Mouse (Mus musculus) adrenal gland, adult 8-10 months (tissue): ENCODE data around the gene Cideb. TPM values are rescaled to one million over a fixed set of nuclear protein-coding genes. Genes with fewer than 3 reads are reported as not detected.

ENCODE experiments used
- DNase-seq: peaks from one replicate; pipeline ENCODE4 v3.0.0; 2022
- total RNA-seq, 4 experiments: library from RNA; stranded (reverse); gene quantifications; 2 replicates each; pipeline ENCODE4 v1.2.4; 2022

Gene Cideb
- total RNA-seq, 4 experiments from 2014 or later: 0.31 to 0.49 TPM; not detected in 2

GRCm38 (mm10) chr14:55721700-55722437, 36.4 kb downstream of the Cideb start, which contains the start of gene Rabggta:
Gene Rabggta, minus strand, starts transcription at chr14:55722263.
- peak; percentile 84 for DNase-seq

GRCm38 (mm10) chr14:55721076-55721475, 37.2 kb downstream of the Cideb start:
- DNase-seq: no peak

- no peak for DNase-seq
Observed at GRCm38 (mm10) chr14:55720666-55721065, 37.6 kb downstream of the Cideb start.

- no peak for DNase-seq
Observed at GRCm38 (mm10) chr14:55719737-55720136, 38.5 kb downstream of the Cideb start.

- no peak for DNase-seq
Observed at GRCm38 (mm10) chr14:55716884-55717283, 41.4 kb downstream of the Cideb start.

- no peak for DNase-seq
Observed at GRCm38 (mm10) chr14:55716271-55716670, 42.0 kb downstream of the Cideb start.

GRCm38 (mm10) chr14:55714893-55715292, 43.4 kb downstream of the Cideb start:
- DNase-seq: no peak

- DNase-seq: no peak
Observed at GRCm38 (mm10) chr14:55713729-55714122, 44.5 kb downstream of the Cideb start, which contains the start of gene Tgm1. Gene Tgm1, minus strand, starts transcription at chr14:55713926.

GRCm38 (mm10) chr14:55713007-55713728, 45.1 kb downstream of the Cideb start:
- no peak for DNase-seq

GRCm38 (mm10) chr14:55711786-55712185, 46.5 kb downstream of the Cideb start:
- DNase-seq: no peak

- no peak for DNase-seq
Observed at GRCm38 (mm10) chr14:55709509-55709908, 48.7 kb downstream of the Cideb start.

GRCm38 (mm10) chr14:55707397-55707796, 50.9 kb downstream of the Cideb start:
- no peak for DNase-seq

GRCm38 (mm10) chr14:55706051-55706600, 52.1 kb downstream of the Cideb start:
- no peak for DNase-seq

Other genes starting within 250 kb of the Cideb start
- under 1 TPM; 0.09 to 0.35 (median 0.27) TPM for gene Cpne6, start 248.0 kb downstream of the Cideb start, total RNA-seq
- not detected for gene Nrl, start 233.5 kb downstream of the Cideb start, total RNA-seq
- 10 to 100 TPM; 36.5 to 44.6 (median 40.6) TPM for gene Pck2, start 218.2 kb downstream of the Cideb start, total RNA-seq
- gene Dcaf11, start 198.5 kb downstream of the Cideb start, total RNA-seq: 100 to 1,000 TPM; 146 to 159 (median 158) TPM
- gene A730061H03Rik, start 198.1 kb downstream of the Cideb start, total RNA-seq: 1 to 10 TPM in 1 of 4 experiments, under 1 TPM in 2, not detected in 1; 0.70 to 1.2 (median 0.81) TPM
- gene Fitm1, start 182.8 kb downstream of the Cideb start, total RNA-seq: under 1 TPM; 0.74 to 0.98 (median 0.85) TPM
- 100 to 1,000 TPM; 253 to 384 (median 292) TPM for gene Psme1, start 180.3 kb downstream of the Cideb start, total RNA-seq
- gene Emc9, start 173.2 kb downstream of the Cideb start, total RNA-seq: 10 to 100 TPM; 47.3 to 50.6 (median 49.7) TPM
- 100 to 1,000 TPM; 325 to 423 (median 363) TPM for gene Psme2, start 167.3 kb downstream of the Cideb start, total RNA-seq
- 10 to 100 TPM; 33.3 to 52.1 (median 39.2) TPM for gene Rnf31, start 166.8 kb downstream of the Cideb start, total RNA-seq
- gene Irf9, start 154.9 kb downstream of the Cideb start, total RNA-seq: 10 to 100 TPM; 20.2 to 28.5 (median 27.6) TPM
- gene Rec8, start 140.4 kb downstream of the Cideb start, total RNA-seq: 10 to 100 TPM; 12.0 to 18.1 (median 13.1) TPM
- 100 to 1,000 TPM in 3 of 4 experiments, 10 to 100 TPM in 1; 93.7 to 140 (median 111) TPM for gene Ipo4, start 122.5 kb downstream of the Cideb start, total RNA-seq
- gene Gm49378, start 120.6 kb downstream of the Cideb start, total RNA-seq: 1 to 10 TPM in 2 of 4 experiments, not detected in 2; 1.5 to 1.9 TPM
- 100 to 1,000 TPM in 2 of 4 experiments, 10 to 100 TPM in 2; 95.2 to 101 (median 98.7) TPM for gene Tm9sf1, start 114.7 kb downstream of the Cideb start, total RNA-seq
- 1 to 10 TPM in 2 of 4 experiments, under 1 TPM in 2; 0.93 to 2.0 (median 1.5) TPM for gene Tssk4, start 108.3 kb downstream of the Cideb start, total RNA-seq
- gene Mdp1, start 98.0 kb downstream of the Cideb start, total RNA-seq: 10 to 100 TPM; 59.0 to 65.8 (median 62.3) TPM
- 10 to 100 TPM; 26.3 to 36.5 (median 32.8) TPM for gene Gmpr2, start 86.5 kb downstream of the Cideb start, total RNA-seq
- gene Nedd8, start 86.3 kb downstream of the Cideb start, total RNA-seq: 100 to 1,000 TPM; 299 to 385 (median 359) TPM
- gene Tinf2, start 76.6 kb downstream of the Cideb start, total RNA-seq: 10 to 100 TPM; 25.5 to 44.5 (median 34.2) TPM
- gene Tgm1, start 44.5 kb downstream of the Cideb start, total RNA-seq: under 1 TPM; 0.17 to 0.46 (median 0.30) TPM
- gene Rabggta, start 36.2 kb downstream of the Cideb start, total RNA-seq: 10 to 100 TPM; 20.2 to 31.5 (median 26.1) TPM
- 10 to 100 TPM; 67.5 to 76.9 (median 71.0) TPM for gene Dhrs1, start 12.8 kb downstream of the Cideb start, total RNA-seq
- gene Nop9, start 12.8 kb downstream of the Cideb start, total RNA-seq: 10 to 100 TPM; 17.7 to 20.5 (median 19.1) TPM
- gene Ltb4r2, start 3.0 kb upstream of the Cideb start, total RNA-seq: under 1 TPM in 1 of 4 experiments, not detected in 3; 0.17 TPM
- gene Ltb4r1, start 7.5 kb upstream of the Cideb start, total RNA-seq: under 1 TPM; 0.31 to 0.75 (median 0.43) TPM
- gene Adcy4, start 25.6 kb upstream of the Cideb start, total RNA-seq: 1 to 10 TPM; 5.2 to 9.1 (median 7.8) TPM
- 1 to 10 TPM; 3.0 to 6.2 (median 5.8) TPM for gene Ripk3, start 30.4 kb upstream of the Cideb start, total RNA-seq
- 10 to 100 TPM; 23.3 to 45.1 (median 31.1) TPM for gene Nfatc4, start 64.7 kb upstream of the Cideb start, total RNA-seq
- gene Nynrin, start 95.6 kb upstream of the Cideb start, total RNA-seq: 10 to 100 TPM; 14.3 to 23.2 (median 17.2) TPM
- gene Cbln3, start 125.9 kb upstream of the Cideb start, total RNA-seq: under 1 TPM in 3 of 4 experiments, not detected in 1; 0.05 to 0.22 (median 0.06) TPM
- 10 to 100 TPM; 19.1 to 27.2 (median 25.1) TPM for gene Khnyn, start 126.5 kb upstream of the Cideb start, total RNA-seq
- 10 to 100 TPM; 65.6 to 78.4 (median 73.2) TPM for gene Sdr39u1, start 141.8 kb upstream of the Cideb start, total RNA-seq
- gene Cma1, start 186.2 kb upstream of the Cideb start, total RNA-seq: 1 to 10 TPM in 3 of 4 experiments, under 1 TPM in 1; 0.99 to 3.0 (median 1.8) TPM
- gene Cma2, start 192.5 kb upstream of the Cideb start, total RNA-seq: under 1 TPM in 1 of 4 experiments, not detected in 3; 0.48 TPM